Mouse (Mus musculus) common myeloid progenitor, adult 5-6 weeks (primary cell): ENCODE measurements at regions not wholly inside any gene's neighbourhood (a gene's known extent, or its start where the extent isn't known, plus 50 kb on each side); places are given as distances from the start of the nearest gene placed in this dataset.

Source experiments
- ATAC-seq: replicated peaks from 2 replicates; pipeline ENCODE4 v1.8.0; 2016; ENCODE audit warnings: low read depth, mild to moderate bottlenecking, moderate TSS enrichment, inconsistent platforms; ENCODE audit not compliant: poor library complexity, severe bottlenecking

DNA sequence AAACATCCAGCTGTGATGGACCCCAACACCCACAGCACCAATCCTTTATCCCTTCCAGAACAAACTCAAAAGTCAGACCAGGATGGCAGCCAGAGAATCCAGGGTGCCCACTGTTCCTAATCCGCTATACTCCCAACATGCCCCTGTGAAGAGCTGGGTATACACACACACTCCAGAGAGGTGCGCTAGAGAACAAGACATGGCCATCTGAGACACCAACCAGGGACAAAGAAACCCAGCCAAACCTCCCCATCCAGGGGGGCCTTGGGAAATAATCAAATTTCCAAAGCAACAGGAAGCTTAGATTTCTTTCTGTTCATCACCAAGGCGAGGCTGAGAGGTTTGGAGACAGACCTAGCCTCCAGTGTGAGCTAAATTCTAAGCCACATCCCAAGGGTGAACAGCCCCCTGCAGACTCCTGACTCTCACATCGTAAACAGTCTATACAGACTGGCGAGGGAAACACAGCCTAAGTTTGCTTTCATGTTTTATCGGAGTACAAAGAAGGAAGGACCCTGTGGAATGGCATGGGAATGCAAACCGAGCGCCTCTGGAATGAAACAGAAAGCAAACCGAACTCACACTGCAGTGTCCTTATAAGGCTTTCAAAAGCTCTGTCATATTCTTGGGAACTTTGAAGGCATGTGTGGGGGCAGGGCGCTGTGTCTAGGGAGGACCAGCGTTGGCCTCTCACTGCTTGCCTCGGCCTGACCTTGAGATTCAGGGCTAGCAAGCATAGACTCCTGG lies 85.9 kb upstream of the Sfswap start:
- no peak for ATAC-seq

DNA sequence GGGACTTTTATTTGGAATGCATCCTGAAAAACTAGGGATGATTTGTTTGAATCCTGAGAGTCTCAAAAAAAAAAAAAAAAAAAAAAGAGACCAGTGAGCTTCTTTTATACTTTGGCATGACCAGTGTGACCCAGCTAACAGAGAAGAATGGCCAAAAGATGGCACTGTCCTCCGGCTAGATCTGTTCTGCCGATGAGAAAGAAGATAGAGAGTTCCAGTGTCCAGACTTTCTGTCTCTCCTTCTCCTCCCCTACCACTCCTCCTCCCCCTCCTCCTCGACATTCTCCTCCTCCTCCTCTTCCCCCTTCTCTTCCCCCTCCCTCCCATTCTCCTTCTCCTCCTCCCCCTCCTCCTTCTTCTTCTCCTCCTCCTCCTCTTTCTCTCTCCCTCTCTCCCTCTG lies 84.6 kb upstream of the Sfswap start:
- ATAC-seq = no peak

DNA sequence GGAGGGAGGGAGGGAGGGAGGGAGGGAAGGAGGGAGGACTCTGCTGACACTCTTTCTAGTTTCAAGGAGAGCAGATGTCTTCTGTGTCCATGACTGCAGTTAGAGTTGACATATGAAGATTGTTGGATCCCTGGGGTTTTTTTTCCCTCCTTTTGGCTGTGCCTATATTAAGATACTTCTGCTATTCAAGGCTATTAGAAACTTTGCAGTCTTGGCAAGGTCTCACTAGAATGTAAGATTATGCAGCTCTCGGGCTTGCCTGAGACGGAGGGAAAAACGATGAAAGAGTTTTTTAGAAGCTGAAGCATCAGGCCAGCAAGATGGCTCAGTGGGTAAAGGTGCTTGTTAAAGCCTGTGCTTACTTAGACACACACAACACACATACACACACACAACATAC lies 83.5 kb upstream of the Sfswap start:
- ATAC-seq = no peak

DNA sequence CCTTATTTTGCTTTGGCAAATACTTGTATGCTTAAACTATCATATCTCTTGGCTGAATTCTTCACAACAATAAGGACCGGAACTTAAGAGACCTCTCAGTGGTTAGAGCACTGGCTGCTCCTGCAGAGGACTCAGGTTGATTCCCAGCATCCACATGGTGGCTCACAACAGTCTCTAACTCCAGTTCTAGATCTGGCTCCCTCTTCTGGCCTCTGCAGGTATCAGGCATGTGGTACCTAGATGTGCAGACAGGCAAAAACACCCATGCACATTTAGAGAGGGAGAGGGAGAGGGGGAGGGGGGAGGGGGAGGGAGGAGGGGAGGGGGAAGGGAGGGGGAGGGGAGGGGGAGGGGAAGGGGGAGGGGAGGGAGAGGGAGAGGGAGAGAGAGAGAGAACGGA lies 80.0 kb upstream of the Sfswap start:
- no peak for ATAC-seq

DNA sequence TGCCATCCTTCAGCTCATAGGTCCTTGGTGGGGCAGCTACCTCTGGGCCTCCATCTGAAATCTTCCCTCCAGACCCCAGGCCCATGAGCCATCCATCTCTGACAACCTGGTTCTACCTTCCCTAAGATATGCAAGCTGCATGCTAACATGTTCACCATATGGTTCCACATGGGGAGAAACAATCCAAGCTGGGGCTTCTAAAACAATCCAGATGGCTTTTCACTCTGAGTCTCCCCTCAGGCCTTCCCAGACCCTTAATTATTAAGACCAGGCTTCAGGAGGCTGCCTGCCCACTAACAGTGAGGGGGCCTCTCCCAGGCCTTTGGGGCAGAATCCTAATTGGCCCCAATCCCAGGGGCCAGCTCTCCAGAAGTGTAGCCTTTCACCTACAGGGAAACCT lies 71.1 kb upstream of the Sfswap start:
- no peak for ATAC-seq

DNA sequence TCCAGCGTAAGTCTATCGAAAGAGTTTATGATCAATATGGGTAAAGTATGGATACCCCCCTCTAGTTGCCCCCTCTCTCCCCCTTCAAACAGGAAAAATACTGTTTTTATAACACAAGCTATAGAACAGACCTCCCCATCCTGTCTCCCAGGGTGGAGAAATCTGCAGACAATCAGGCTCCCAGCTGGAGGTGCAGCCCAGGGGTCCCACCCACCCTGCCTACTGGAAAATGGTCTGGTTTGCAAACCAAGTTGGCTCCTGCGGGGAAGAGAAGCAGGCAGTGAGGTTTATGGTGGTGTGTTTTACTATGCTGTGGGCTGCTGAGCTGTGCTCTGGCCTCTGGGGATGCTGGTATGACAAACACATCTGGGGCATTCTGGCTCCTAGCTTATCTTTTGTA lies 70.7 kb upstream of the Sfswap start:
- ATAC-seq = no peak

DNA sequence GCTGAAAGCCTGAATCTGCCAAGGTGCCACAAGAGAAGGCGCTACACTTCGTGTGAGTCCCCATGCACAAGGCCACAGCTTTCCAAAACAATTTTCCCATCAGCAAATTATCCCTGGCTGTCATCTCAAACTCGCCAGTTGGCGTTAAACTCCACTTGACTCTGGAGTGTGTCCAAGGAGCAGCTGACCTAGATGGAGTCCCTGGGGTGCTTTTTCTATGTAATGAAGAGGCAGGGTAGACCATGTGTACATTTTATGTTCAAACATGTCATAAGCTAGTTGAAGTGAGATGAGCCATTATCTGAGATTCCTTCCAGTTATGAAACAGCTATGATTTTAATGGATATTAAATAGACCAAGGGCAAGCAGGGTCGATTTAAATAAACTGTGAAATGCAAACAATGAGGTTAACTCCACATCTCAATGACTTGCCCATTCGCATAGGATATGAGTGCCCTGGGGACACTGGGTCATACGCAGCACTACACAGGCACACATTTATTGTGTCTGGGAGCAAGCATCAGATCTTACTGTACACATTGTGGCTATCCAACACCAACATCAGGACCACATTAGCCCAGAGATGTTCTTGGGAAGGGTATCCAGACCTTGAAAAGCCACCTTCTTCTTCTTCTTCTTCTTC lies 51.0 kb upstream of the Sfswap start:
- ATAC-seq = no peak
